Mouse (Mus musculus) bone marrow macrophage, adult 2 months (primary cell): ENCODE data around the gene Znfx1. TPM values are rescaled to one million over a fixed set of nuclear protein-coding genes. Genes with fewer than 3 reads are reported as not detected.

Experiments used
- H3K27ac ChIP-seq: 2 replicates; pipeline ENCODE4 v1.5.1; 2012; ENCODE audit warnings: low read depth, low read length; ENCODE audit not compliant: insufficient read depth
- H3K4me1 ChIP-seq: 2 replicates; pipeline ENCODE4 v1.6.1; 2012; ENCODE audit warnings: low read length; ENCODE audit not compliant: control insufficient read depth, insufficient read depth
- H3K4me3 ChIP-seq: 2 replicates; pipeline ENCODE4 v1.5.1; 2012; ENCODE audit warnings: mild to moderate bottlenecking, low read length, moderate library complexity; ENCODE audit not compliant: insufficient read depth
- CTCF ChIP-seq: IDR thresholded peaks from 2 replicates; pipeline ENCODE4 v1.5.1; 2012; ENCODE audit warnings: low read depth, mild to moderate bottlenecking, low read length, moderate library complexity
- POLR2A ChIP-seq: IDR thresholded peaks from 2 replicates; pipeline ENCODE4 v1.6.1; 2012; ENCODE audit warnings: mild to moderate bottlenecking, low read depth, low read length, borderline replicate concordance
- polyA plus RNA-seq: library from polyadenylated mRNA; stranded (reverse); fragments of >200 nt; gene quantifications from 2 replicates; pipeline ENCODE4 v1.2.4, GENCODE M21; 2012; ENCODE audit not compliant: missing spikeins, insufficient read depth, insufficient read length

Gene Znfx1
- polyA plus RNA-seq, 1 experiment: 108 TPM

DNA sequence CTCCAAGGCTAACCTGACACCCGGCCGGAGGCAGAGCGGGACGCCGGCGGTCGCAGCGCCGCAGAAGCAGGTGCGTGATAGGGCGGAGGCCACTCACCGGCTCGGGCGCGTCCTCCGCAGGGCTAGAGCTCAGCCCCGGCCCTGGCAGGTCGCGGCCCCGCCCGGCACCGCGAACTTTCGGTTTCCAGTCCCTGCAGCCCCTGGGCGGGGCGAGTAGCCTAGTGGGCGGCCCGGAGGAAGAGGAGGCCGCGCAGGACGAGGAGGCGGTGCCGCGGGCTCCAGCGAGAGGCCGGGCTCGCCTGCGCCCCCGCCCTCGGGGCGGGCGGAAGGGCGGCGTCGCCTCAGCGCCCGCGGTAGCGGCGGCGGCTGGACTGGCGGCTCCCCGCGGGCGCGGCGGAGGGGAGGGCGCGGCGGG lies 311 bp downstream of the Znfx1 start:
- Histone ChIP-seq H3K4me1 (peaks cover 32% of the 10 kb centered on the region), H3K4me3 (peak overlapping the region; percentile 90), H3K27ac (peak overlapping the region; percentile 99)
- TF ChIP-seq CTCF (no peak), POLR2A (no peak)

DNA sequence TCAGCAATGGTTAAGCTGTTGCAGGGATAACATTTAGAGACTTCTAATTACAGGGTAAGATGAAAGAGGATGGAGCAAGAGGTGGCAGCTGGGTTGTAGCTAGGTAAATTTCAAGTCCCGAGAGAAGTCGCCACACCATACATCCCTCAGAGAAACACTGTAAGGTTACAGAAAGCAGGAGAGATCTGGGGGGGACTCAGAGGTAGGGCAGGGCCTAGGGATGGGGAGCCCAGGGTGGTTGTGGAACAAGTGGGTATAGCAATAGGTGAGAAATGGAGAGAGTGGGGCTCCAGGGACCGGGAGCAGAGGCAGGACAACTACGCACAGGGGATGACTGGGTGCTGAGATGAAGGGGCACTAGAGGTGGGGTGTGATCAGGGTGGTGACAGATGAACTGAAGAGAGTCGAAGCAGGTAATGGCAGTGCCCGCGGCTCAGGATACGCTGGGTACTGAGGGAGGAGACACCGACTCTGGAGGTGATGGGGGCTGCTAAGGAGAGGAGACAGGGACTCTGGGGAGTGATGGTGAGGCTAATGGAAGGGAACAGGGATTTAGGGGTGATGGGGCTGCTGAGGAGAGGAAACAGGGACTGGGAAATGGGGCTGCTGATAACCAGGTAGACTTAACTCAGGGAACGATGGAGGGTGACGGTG lies 1.3 kb downstream of the Znfx1 start:
- Histone ChIP-seq H3K4me1 (peaks cover 40% of the 10 kb centered on the region), H3K27ac (peak overlapping the region; percentile 99), H3K4me3 (peak overlapping the region; percentile 90)
- TF ChIP-seq CTCF (no peak), POLR2A (no peak)

DNA sequence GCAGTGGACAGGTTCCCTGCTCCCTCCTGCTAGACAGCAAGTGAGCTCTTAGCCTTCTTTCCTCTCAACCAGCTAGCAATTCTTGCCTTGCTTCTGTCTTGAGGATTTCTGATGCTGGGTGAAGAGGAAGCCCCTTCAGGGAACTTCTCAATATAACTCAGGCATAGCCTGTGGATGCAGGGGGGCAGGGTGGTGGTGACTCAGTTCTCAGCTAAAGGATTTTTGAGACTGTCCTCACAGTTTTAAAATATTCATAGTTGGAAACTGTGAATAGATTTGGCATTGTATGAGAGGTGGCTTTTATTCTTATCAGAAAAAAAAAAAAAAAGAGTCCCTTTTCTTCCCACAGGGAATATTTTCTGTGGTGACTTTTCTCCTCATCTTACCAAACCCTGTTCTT lies 2.1 kb downstream of the Znfx1 start:
- Histone ChIP-seq H3K4me1 (peaks cover 43% of the 10 kb centered on the region), H3K27ac (peak overlapping the region; percentile 99), H3K4me3 (peak overlapping the region; percentile 90)
- TF ChIP-seq POLR2A (no peak), CTCF (no peak)

DNA sequence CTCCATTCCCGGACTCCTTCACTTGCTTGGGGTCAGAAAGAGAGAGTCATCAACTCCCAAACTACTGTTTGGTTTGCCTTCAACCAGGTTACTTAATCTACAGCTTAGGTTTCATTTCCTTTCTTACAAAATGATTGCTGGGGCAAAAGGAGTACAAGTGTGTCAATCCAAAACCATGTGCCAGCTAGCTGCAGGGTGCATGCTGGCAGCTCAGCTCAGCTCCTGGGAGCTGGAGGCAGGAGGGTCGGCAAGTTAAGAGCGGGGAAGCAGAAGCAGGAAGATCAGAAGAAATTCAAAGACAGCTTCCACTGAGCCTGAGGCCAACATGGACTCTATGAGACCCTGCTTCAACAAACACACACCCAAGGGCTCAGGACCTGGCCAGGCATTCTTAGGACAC lies 2.5 kb downstream of the Znfx1 start:
- H3K4me3 ChIP-seq: peak overlapping the region; percentile 90
- H3K4me1 ChIP-seq: peaks cover 45% of the 10 kb centered on the region
- TF ChIP-seq POLR2A: no peak
- TF ChIP-seq CTCF: no peak
- peak overlapping the region; percentile 99 for H3K27ac ChIP-seq

DNA sequence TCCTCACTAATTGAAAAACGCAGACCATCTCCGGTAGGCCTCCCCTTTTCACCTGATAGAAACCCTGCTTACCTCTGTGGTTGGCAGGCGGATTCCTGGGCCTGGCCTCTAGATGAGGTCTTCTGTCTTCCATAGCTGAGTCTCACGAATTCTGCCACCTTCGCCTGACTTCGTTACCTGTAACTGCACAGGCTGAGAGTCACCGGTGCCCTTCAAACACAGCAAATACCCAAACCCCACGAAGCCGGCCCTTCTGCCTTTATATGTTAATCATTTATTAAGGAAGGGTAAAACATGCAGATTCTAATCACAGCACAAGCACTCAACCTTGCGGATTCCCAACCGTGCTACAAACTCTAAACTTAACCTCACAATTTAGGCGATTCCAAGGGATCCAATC lies 2.9 kb downstream of the Znfx1 start:
- TF ChIP-seq POLR2A (no peak), CTCF (no peak)
- Histone ChIP-seq H3K4me1 (peaks cover 46% of the 10 kb centered on the region), H3K27ac (peak overlapping the region; percentile 99), H3K4me3 (peak overlapping the region; percentile 90)

DNA sequence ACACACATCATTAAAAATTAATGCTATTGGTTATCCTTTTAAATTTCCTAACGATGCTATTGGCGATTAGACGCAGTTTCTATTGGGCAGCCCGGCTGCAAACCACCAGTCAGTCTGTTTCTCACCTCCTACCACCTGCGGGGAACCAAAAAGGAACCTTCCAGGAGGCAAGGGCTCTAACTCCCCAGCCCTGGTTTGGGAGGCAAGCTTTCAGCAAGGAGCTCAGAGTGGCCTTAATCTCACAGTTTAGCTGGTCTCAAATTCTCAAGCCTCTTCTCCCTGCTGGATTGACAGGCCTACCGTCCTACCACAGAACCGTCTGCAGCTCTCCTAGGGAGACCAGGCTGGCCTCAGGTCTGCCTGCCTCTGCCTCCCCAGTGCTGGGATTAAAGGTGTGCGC lies 3.3 kb downstream of the Znfx1 start:
- no peak for TF ChIP-seq CTCF
- no peak for TF ChIP-seq POLR2A
- Histone ChIP-seq H3K4me3 (peak overlapping the region; percentile 90), H3K4me1 (peaks cover 46% of the 10 kb centered on the region), H3K27ac (peak overlapping the region; percentile 99)

DNA sequence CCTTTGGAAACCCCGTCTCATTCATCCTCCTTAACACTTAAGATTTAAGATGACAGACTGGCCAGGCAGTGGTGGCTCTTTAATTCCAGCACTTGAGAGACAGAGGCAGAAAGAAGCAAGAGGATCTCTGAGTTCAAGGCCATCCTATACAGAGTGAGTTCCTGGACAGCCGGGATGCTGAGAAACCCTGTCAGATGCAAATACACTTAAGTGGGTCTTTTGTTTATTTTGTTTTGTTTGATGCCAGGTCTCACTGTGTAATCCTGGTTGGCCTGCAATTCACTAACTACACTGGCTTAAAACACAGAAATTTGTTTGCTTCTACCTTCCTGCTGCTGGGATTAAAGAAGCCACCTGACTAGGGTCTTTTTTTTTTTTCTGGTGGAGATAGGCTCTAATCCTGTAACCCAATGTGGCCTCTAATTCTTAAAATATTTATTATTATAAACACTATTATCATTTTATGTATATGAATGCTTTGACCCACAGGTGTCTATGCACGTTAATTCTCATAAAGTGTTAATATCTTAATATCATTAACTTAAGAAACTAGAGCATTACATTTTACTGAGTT lies 3.9 kb downstream of the Znfx1 start:
- H3K4me3 ChIP-seq: peak overlapping the region; percentile 7; the same call in 1 of the 2 replicates

DNA sequence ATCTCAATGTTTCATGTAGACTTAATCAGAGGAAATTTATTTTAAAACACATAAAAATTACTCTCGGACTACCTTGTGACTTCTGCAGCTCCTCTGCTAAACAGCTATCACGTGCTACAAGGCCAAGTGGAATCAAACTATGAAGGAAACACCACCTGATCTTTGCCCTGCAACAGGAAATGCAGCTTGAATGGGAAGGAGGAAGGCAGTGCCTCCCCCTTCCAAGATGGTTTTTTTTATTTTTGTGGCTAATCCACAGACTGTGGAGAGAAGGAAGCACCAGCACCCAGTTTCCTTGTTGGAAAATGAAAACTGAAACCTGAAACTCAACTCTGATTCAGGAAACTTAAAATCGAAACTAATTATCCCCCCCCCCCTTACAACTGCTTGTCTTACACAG lies 4.6 kb downstream of the Znfx1 start:
- Histone ChIP-seq H3K27ac (peak overlapping the region; percentile 83), H3K4me3 (peak overlapping the region; percentile 10; the same call in 1 of the 2 replicates), H3K4me1 (peaks cover 54% of the 10 kb centered on the region)
- TF ChIP-seq POLR2A (no peak), CTCF (no peak)

More for the DNA sequence above, 3.9 kb downstream of the Znfx1 start:
- H3K27ac ChIP-seq: peak overlapping the region; percentile 83
- no peak for TF ChIP-seq POLR2A
- no peak for TF ChIP-seq CTCF
- peaks cover 48% of the 10 kb centered on the region for H3K4me1 ChIP-seq

DNA sequence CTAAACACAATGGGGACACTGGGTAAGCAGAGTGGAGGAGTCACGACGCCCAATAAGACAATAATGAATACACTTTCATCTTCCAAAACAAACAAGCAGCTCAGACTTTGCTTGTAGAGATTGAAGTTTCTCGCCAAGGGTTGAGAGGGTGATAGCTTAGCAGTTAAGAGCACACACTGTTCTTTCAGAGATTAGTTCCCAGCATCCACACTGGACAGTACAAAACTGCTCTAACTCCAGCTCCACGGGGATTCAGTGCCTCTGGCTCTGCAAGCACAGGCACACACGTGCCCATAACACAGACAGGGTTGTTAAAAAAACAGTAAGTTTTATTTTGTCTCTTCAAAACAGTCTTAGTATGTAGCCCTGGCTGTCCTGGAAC lies 5.9 kb downstream of the Znfx1 start:
- TF ChIP-seq CTCF (no peak), POLR2A (no peak)
- H3K27ac ChIP-seq: no peak overlapping the region
- peaks cover 58% of the 10 kb centered on the region for H3K4me1 ChIP-seq
- no peak overlapping the region for H3K4me3 ChIP-seq

DNA sequence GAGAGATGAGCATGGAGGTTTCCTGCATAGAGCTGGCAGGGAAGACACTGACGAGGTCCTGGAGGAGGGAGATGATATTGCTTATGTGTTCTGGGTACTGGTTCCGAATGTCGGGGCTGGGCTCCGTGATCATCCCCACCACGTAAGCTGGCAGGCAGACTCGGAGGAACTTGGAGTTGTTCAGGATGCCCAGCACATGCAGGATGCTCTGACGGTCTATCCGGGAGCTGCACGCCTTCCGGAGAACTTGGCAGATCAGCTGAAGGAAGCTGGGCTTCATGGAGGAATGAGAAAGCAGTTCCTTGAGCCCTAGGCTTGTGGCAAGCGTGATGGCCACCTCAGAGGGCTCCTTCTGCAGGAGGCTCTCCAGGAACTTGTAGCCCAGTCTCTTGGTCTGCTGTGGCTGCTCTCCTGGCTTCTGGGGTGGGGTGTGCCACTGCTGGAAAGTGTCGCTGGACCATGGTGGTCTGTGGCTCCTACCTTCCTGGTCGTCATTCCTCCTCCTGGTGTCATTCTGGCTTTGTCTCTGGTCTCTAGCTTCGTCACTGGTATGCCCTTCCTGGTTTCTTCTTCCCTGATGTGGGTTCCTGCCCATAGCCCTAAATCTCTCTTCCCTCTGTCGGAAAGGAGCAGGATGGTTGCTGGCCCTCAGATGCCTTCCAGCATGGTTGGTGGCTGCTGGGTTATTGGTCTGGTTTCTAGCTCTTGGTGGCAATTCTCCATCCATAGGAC lies 6.4 kb downstream of the Znfx1 start:
- no peak overlapping the region for H3K27ac ChIP-seq
- no peak overlapping the region for H3K4me3 ChIP-seq
- TF ChIP-seq CTCF: no peak
- TF ChIP-seq POLR2A: no peak
- H3K4me1 ChIP-seq: peaks cover 58% of the 10 kb centered on the region
